Mouse (Mus musculus) midbrain, embryonic 15.5 days (tissue): ENCODE measurements around the gene Hist1h2ao. TPM values are rescaled to one million over a fixed set of nuclear protein-coding genes. Genes with fewer than 3 reads are reported as not detected.

Source experiments
- microRNA-seq: library from miRNA; unstranded; fragments of <30 nt; microRNA quantifications from one replicate; pipeline ENCODE4, GENCODE M21; 2016
- polyA plus RNA-seq: library from polyadenylated mRNA; unstranded; fragments of >200 nt; fragmentation: Nextera tagmentation; extraction: Ambion mirVana; gene quantifications from 2 replicates; pipeline ENCODE4 v1.2.1, GENCODE M21; 2015

Hist1h2ao gene
- polyA plus RNA-seq, 1 experiment from 2014 or later: not detected

Small RNA genes within 50 kb of the gene (microRNA-seq; reads per million reads assigned to microRNA genes)
- gene Gm19658: not detected
- not detected for gene Gm44346
- not detected for gene Gm44466

Other genes starting within 250 kb of the Hist1h2ao start
- gene Olfr1364, start 228.7 kb upstream of the Hist1h2ao start, polyA plus RNA-seq: not detected in 2 replicates
- not detected in 2 replicates for gene Olfr1362, start 196.4 kb upstream of the Hist1h2ao start, polyA plus RNA-seq
- 0.06 and 0.08 TPM in 2 replicates for gene Olfr11, start 167.9 kb upstream of the Hist1h2ao start, polyA plus RNA-seq
- gene Olfr1361, start 147.1 kb upstream of the Hist1h2ao start, polyA plus RNA-seq: not detected in 2 replicates
- not detected in 2 replicates for gene Olfr1360, start 133.1 kb upstream of the Hist1h2ao start, polyA plus RNA-seq
- not detected in 2 replicates for gene Olfr1359, start 112.4 kb upstream of the Hist1h2ao start, polyA plus RNA-seq
- gene Hist1h2bl, start 94.3 kb upstream of the Hist1h2ao start, polyA plus RNA-seq: 0.59 TPM in 1 of 2 replicates, not detected in the other
- 3.9 and 10.3 TPM in 2 replicates for gene Hist1h2ai, start 94.0 kb upstream of the Hist1h2ao start, polyA plus RNA-seq
- gene Hist1h3h, start 92.8 kb upstream of the Hist1h2ao start, polyA plus RNA-seq: 1.1 TPM in 1 of 2 replicates, not detected in the other
- 0.39 and 1.7 TPM in 2 replicates for gene Hist1h2bm, start 88.4 kb upstream of the Hist1h2ao start, polyA plus RNA-seq
- 0.93 TPM in 1 of 2 replicates, not detected in the other for gene Hist1h4j, start 75.4 kb upstream of the Hist1h2ao start, polyA plus RNA-seq
- 1.8 and 4.2 TPM in 2 replicates for gene Hist1h4k, start 60.0 kb upstream of the Hist1h2ao start, polyA plus RNA-seq
- gene Hist1h2ak, start 56.6 kb upstream of the Hist1h2ao start, polyA plus RNA-seq: 5.5 and 6.9 TPM in 2 replicates
- 0.89 TPM in 1 of 2 replicates, not detected in the other for gene Hist1h2bn, start 56.3 kb upstream of the Hist1h2ao start, polyA plus RNA-seq
- gene Hist1h1b, start 29.8 kb upstream of the Hist1h2ao start, polyA plus RNA-seq: 3.4 and 3.7 TPM in 2 replicates
- gene Hist1h3i, start 27.1 kb upstream of the Hist1h2ao start, polyA plus RNA-seq: 26.1 and 35.4 TPM in 2 replicates
- 3.8 TPM in 1 of 2 replicates, not detected in the other for gene Hist1h2an, start 23.2 kb upstream of the Hist1h2ao start, polyA plus RNA-seq
- 0.31 and 0.87 TPM in 2 replicates for gene Hist1h2bp, start 23.0 kb upstream of the Hist1h2ao start, polyA plus RNA-seq
- 3.6 and 4.1 TPM in 2 replicates for gene Hist1h2bq, start 268 bp upstream of the Hist1h2ao start, polyA plus RNA-seq
- gene Hist1h4m, start 1.3 kb downstream of the Hist1h2ao start, polyA plus RNA-seq: 1.4 TPM in 1 of 2 replicates, not detected in the other
- gene Hist1h4n, start 21.7 kb downstream of the Hist1h2ao start, polyA plus RNA-seq: 4.2 and 5.9 TPM in 2 replicates
- gene Hist1h2ap, start 23.0 kb downstream of the Hist1h2ao start, polyA plus RNA-seq: 432 and 476 TPM in 2 replicates
- 4.0 and 4.1 TPM in 2 replicates for gene Hist1h2br, start 23.3 kb downstream of the Hist1h2ao start, polyA plus RNA-seq
- 14.0 TPM in 2 replicates for gene Zfp184, start 134.6 kb downstream of the Hist1h2ao start, polyA plus RNA-seq
- gene Pom121l2, start 170.7 kb downstream of the Hist1h2ao start, polyA plus RNA-seq: not detected in 2 replicates
- gene Prss16, start 199.3 kb downstream of the Hist1h2ao start, polyA plus RNA-seq: not detected in 2 replicates
- 1.9 TPM in 1 of 2 replicates, not detected in the other for gene Hist1h2ah, start 225.1 kb downstream of the Hist1h2ao start, polyA plus RNA-seq
- 0.54 and 0.63 TPM in 2 replicates for gene Hist1h2bk, start 225.4 kb downstream of the Hist1h2ao start, polyA plus RNA-seq
- gene Hist1h4i, start 230.9 kb downstream of the Hist1h2ao start, polyA plus RNA-seq: 5.7 and 7.7 TPM in 2 replicates
- gene Hist1h2ag, start 232.5 kb downstream of the Hist1h2ao start, polyA plus RNA-seq: 5.4 and 6.8 TPM in 2 replicates
- 2.9 and 3.0 TPM in 2 replicates for gene Hist1h2bj, start 232.7 kb downstream of the Hist1h2ao start, polyA plus RNA-seq